Mouse (Mus musculus) layer of hippocampus, adult 9-11 months (tissue): Measurements from ENCODE around the gene Zkscan2.
A peak's percentile ranks its signal among the peaks of the same experiment; 100 is the strongest.

Experiments used
- DNase-seq: peaks from one replicate; pipeline ENCODE4 v3.0.0; 2022

The Zkscan2 gene

GRCm38 (mm10) chr7:123500239-123501219 lies at the start of gene Zkscan2:
Gene Zkscan2, minus strand, starts transcription at chr7:123500449.
- peak; percentile 92 for DNase-seq

GRCm38 (mm10) chr7:123529190-123529589 lies 28.9 kb upstream of the Zkscan2 start:
- no peak for DNase-seq

DNA sequence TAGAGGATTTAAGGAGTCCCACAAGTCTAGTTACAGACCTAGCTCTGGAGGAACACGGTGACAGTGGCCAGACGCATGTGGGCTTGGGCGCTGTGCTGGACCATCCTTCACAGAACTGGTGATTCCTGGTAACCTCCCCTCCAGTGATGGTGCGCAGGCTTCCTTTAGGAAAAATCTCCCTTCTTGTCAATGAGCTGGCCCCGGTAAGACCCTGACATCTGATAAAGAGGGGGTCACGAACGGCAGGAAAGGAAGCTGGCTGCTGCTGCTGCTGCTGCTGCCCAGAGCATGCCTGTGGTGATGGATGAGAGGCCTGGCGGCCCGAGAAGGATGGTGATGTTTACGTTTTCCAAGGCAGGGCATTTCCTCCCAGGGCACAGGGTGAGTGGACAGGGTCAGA lies 25.5 kb upstream of the Zkscan2 start:
- DNase-seq, result no peak

DNA sequence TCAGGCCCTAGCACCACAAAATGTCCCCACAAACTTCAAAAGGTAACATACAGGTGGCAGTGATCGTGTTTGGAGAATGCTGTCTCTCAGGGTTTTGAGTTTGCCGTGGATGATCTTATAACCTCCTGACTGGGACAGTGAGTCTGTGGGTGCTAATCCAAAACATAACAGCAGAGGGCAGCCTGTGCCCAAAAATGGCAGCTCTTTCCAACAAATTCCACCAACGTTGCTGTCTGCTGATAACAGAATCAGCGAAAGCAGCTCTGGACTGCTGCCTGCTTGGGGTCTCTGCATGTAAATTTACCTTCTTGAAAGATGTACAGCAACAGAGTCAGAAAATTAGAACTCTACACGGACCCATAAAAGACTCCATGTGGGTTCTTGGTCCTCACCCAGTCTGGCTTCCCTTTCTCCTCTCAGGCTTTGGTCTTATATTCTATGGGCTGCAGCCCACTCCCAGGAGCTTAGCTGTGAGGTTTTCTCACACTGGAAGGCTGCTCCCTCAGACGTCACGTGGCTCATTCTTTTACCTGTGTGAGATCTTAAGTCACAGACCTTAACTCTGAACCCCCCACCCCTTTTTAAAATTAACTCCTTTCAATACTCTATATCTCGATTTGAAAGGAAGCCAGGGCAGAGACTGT lies 24.1 kb upstream of the Zkscan2 start:
- peak; percentile 52 for DNase-seq

DNA sequence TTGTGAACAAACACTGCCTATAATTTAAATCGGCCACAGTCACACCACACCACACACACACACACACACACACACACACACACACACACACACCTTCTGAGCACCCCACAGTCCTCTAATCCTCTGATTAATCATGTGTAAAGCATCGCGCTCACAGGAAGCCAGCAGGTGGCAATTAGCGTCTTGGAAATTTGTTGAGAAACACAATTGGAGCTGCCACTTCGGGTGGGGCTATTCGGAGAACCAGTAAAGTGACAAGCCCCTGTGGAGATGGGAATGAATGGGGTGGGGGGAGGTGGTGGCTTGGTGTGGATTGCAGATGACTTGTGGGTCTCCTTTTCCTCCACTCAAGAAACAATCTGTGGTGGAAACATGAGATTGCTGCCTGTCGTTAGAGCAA lies 7.7 kb upstream of the Zkscan2 start:
- DNase-seq, result no peak

DNA sequence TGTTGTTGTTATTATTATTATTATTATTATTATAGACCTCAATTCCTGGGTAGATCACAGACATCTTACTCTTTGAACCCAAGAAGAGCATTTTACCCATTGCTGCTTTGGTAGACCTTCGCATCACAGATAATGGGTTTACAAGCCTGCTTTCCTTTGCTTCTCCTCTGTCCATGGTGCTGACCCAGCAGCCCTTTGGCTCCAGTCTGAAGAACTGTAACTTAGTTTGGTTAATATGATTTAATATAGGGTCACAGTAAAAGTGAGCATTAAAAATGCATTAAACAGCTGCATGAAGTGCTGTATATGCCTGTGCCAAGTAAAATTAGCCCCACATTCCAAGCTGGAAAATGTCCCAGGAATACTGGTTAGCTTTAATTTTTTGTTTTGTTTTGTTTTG lies 3.1 kb upstream of the Zkscan2 start:
- no peak for DNase-seq

- DNase-seq, result no peak
These were observed 589 bp downstream of the Zkscan2 start for GRCm38 (mm10) chr7:123499481-123500238.

DNA sequence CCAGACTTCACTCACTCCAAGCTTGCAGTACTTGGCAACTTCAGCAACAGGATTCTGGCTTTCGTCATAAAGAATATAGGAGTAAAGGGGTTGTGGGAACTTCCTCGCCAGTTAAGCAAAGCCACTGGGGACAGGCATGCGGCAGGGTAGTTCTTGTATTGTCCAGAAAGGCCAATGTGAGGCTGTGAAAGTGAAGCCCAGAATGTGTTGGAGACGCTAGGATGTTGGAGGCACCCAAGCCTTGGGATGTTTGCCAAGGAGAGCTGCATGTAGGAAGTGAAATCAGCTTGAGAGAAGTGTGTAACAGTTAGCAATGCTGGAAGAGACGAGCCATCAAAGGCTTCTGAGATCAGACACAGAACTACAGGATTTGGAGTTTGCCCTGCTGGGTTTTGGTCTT lies 12.5 kb downstream of the Zkscan2 start:
- peak; percentile 58 for DNase-seq

DNA sequence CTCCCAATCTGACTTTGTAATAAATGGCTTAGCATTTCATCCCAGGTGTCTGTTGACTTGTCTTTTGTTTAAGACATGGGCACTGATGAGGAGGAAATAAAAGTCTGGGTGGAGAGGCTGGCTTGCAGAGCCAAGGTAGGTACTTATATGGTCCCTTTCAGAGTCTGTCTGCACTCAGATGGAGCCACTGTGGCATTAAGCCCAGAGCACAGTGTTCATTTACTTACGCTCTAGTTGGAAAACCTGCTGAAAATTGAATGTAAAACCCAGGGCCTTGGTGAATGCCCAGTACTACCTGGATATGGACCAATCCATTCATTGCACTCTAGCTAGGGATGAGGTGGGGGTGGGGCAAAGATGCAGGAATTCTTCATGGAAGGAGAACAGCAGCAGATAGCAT lies 32.3 kb downstream of the Zkscan2 start:
- no peak for DNase-seq

GRCm38 (mm10) chr7:123465692-123466387 lies 34.4 kb downstream of the Zkscan2 start:
- DNase-seq, result peak; percentile 22

DNA sequence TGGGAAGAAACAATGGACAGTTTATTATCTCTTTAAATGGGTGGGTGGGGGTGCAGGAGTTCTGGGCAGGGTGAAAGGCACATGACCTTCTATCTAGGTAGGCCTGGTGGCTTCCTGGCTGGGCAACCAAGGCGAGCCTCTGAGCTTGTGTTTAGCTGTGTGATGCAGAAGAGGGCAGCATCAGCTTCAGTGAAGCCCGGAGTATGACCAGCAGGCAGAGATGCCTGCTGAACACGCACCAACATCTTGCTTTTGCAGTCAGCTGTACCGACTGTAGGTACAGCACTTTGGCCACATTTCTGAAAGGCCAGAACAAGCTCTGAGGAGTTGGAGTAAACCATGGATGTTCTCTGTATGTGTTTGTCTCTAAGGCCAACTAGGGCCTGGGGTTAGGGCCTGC lies 36.7 kb downstream of the Zkscan2 start:
- DNase-seq, result no peak

DNA sequence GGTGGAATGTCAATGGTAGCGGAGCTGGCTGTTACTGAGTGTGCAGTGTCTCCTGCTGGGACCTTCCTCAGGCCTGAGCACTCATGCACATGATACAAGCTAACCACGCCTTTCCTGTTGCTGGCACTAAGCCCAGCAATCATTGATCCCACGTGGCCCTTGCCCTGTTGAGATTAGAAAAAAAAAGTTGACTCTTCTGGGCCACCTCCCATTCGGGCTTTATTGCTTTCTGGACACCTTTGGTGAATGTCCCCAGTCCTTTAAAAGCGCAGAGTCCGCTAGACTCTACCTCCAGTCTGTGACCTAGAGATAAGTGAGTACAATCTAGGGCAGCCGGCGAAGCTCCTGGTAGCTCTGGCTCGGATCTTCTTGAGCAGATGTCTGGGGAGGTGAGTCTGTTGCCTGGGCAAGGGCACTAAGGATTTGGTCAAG lies 38.2 kb downstream of the Zkscan2 start, which contains the start of gene Aqp8:
Gene Aqp8 (plus strand): TSS at position 222 of the 432 bp plus-strand sequence.
- DNase-seq, result no peak

GRCm38 (mm10) chr7:123461316-123461715 lies 38.9 kb downstream of the Zkscan2 start:
- DNase-seq, result no peak

- no peak for DNase-seq
These were observed 41.0 kb downstream of the Zkscan2 start for GRCm38 (mm10) chr7:123459247-123459646.

- no peak for DNase-seq
These were observed 41.9 kb downstream of the Zkscan2 start for GRCm38 (mm10) chr7:123458309-123458708.

DNA sequence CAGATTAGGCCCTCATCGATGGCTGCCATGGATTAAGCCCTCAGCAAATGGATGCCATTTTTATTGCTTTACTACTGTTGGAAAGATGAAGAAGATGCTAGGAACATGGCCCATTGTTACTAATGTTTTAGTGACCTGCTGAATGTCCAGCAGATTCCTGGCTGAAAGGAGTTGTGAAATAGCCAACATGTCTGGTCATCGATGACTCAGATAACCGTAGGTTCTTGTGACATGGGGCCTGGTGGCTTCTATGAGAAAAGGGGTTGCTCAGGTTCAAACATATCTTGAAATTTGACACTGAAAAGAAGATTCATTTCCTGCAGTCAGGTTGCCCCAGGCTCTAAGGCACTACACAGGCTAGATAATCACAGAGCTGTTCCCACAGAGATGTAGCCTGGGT lies 45.2 kb downstream of the Zkscan2 start:
- no peak for DNase-seq

- DNase-seq, result no peak
These were observed 47.2 kb downstream of the Zkscan2 start for GRCm38 (mm10) chr7:123453066-123453465.

DNA sequence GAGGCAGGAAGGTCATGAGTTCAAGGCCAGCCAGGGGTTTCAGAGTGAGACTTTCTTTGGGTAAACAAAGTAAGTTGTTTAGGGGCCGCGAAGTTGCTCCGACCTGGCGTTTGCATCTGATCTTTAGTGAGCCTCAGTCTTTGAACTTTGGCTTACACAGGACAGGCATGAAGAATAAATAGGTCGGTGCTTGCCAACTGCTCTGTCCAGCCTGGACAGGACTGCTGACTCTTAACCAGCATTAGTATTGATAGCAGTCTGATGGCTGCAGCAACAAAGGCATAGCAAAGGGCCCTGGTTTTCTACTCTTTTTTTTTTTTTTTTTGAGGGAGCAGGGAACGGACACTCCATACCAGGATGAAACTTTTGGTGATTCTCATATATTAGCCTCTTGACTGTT lies 47.7 kb downstream of the Zkscan2 start:
- no peak for DNase-seq

DNA sequence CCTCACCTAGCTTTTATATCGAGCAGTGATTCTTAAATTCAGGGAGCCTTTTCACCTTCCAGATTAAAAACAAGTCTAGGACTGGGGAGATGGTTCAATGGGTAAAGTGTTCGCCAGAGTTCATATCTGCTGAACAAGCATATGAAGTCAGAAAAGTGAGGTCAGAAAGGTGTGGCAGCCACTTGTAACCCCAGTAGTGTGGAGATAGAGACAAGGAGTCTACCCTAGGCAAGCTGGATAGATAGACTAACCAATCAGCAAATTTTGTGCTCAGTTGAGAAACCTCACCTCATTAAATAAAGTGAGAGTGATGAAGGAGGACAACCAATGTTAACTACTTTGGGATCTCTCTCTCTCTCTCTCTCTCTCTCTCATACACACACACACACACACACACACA lies 49.7 kb downstream of the Zkscan2 start:
- DNase-seq, result no peak

DNA sequence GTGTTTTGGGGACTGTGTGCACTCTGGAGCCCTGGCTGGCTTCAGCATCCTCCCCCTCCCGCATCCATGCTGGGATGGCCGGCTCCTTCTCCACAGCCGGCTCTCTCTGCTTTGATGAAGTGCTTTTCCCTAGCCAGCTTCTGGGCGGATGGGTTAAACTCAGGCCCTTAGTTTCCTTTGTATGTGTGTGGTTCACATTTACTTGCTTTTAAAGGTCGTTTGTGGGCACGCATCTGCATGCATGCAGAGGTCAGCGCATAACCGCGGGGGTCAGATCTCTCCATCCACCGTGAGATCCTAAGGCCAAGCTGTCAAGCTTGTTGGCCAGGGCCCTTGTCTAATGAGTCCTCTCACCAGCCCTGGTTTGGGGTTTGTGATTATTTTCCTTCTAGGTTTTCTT lies 50.6 kb downstream of the Zkscan2 start:
- no peak for DNase-seq

DNA sequence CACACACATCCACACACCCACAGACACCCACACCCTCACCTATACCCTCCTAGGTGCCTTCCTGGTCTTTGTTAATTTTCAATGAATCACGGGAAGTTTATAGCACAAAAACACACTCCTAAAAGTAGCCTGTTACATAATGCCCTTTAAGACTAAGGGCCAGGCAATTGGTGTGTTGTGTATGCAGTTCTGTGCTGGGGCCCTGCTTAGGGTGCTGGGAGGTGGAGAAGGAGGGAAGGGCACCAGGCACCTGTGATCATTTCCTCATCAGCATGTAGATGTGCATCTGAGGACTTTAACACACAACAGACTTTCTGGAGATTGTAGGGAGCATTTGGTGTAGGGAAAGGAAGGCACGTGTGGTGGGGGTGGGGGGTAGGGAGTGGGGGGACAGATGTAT lies 51.5 kb downstream of the Zkscan2 start:
- no peak for DNase-seq

DNA sequence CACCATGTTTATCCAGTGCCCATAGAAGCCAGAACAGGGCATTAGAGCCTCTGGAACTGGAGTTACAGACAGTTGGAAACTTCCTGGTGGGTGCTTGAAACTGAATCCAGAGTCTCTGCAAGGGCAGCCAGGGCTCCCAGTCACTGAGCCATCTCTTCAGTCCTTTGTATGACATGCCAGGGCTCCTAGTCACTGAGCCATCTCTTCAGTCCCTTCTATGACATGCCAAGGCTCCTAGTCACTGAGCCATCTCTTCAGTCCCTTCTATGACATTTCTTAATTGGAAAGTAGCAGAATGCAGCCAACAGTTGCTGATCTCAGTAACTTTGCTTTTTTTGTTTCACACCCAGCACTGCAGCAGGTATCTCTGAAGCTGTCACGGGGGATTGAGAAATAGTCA lies 58.2 kb downstream of the Zkscan2 start:
- DNase-seq, result no peak

GRCm38 (mm10) chr7:123431206-123431605 lies 69.0 kb downstream of the Zkscan2 start:
- DNase-seq, result no peak
